Mouse (Mus musculus) CH12.LX (cell line): ENCODE results near the gene Acot12. TPM values are rescaled to one million over a fixed set of nuclear protein-coding genes. Genes with fewer than 3 reads are reported as not detected.

Experiments
- DNase-seq: peaks from one replicate; pipeline ENCODE4 v3.0.0-alpha.2; 2013; ENCODE audit errors: extremely low read depth
- H3K27ac ChIP-seq: 2 replicates; pipeline ENCODE4 v1.5.1; 2012; ENCODE audit warnings: low read depth, mild to moderate bottlenecking, control low read depth, moderate library complexity; ENCODE audit not compliant: insufficient read depth
- H3K27me3 ChIP-seq: replicated peaks from 2 replicates; pipeline ENCODE3; 2012; ENCODE audit warnings: inconsistent platforms
- H3K36me3 ChIP-seq, 2 experiments: replicated peaks in 1 of 2; 2 replicates each; pipeline versions ENCODE3 to v1.6.1; 2012; ENCODE audit warnings: inconsistent platforms in 1 of 2, low read length in 1 of 2, mild to moderate bottlenecking in 1 of 2, mixed read lengths in 1 of 2, moderate library complexity in 1 of 2; ENCODE audit not compliant: control insufficient read depth in 1 of 2, insufficient read depth in 1 of 2
- H3K4me1 ChIP-seq, 2 experiments: 2 replicates each; pipeline ENCODE4 v1.6.1; 2012; ENCODE audit warnings: inconsistent platforms in 1 of 2, moderate library complexity in 1 of 2; ENCODE audit not compliant: insufficient read depth in 2 of 2, control insufficient read depth in 1 of 2
- H3K4me2 ChIP-seq: 2 replicates; pipeline ENCODE4 v1.6.1; 2012; ENCODE audit warnings: low read depth, mild to moderate bottlenecking, control low read depth; ENCODE audit not compliant: poor library complexity, insufficient read depth, severe bottlenecking
- H3K4me3 ChIP-seq, 3 experiments: fragments of 150-350 bp in 1 of 3; sonication (generic) in 1 of 3; replicated peaks in 1 of 3; 2 replicates each; pipeline versions ENCODE3 to v1.5.1; 2011 to 2012; ENCODE audit warnings: low read depth in 2 of 3, low read length in 2 of 3, mild to moderate bottlenecking in 2 of 3, moderate library complexity in 2 of 3, control low read depth in 1 of 3, improper control_type of control experiment in 1 of 3, inconsistent platforms in 1 of 3, mixed read lengths in 1 of 3; ENCODE audit not compliant: poor library complexity in 1 of 3
- H3K79me2 ChIP-seq: replicated peaks from 2 replicates; pipeline ENCODE4 v1.6.1; 2012; ENCODE audit warnings: mild to moderate bottlenecking, moderate library complexity; ENCODE audit not compliant: control insufficient read depth, poor library complexity, insufficient read depth, severe bottlenecking; ENCODE audit errors: extremely low read depth
- H3K9ac ChIP-seq: 2 replicates; pipeline ENCODE4 v1.6.1; 2012; ENCODE audit warnings: low read depth, mild to moderate bottlenecking, control low read depth, moderate library complexity; ENCODE audit not compliant: insufficient read depth
- H3K9me3 ChIP-seq: replicated peaks from 2 replicates; pipeline ENCODE3; 2012; ENCODE audit warnings: low read length, inconsistent platforms, mixed read lengths
- BHLHE40 ChIP-seq: IDR thresholded peaks from 2 replicates; pipeline ENCODE4 v1.6.1; 2011; ENCODE audit warnings: mild to moderate bottlenecking, low read depth, low read length, improper control_type of control experiment
- CTCF ChIP-seq, 2 experiments: IDR thresholded peaks in 1 of 2; conservative IDR thresholded peaks in 1 of 2; 2 replicates each; pipeline ENCODE4 v1.5.1; 2011 to 2012; ENCODE audit warnings: low read depth in 2 of 2, low read length in 2 of 2, improper control_type of control experiment in 1 of 2, inconsistent platforms in 1 of 2, mild to moderate bottlenecking in 1 of 2, moderate library complexity in 1 of 2
- ELF1 ChIP-seq: IDR thresholded peaks from 2 replicates; pipeline ENCODE4 v1.6.1; 2014; ENCODE audit warnings: low read depth, mild to moderate bottlenecking, inconsistent platforms, low read length, improper control_type of control experiment
- EP300 ChIP-seq: IDR thresholded peaks from 2 replicates; pipeline ENCODE4 v1.6.1; 2011; ENCODE audit warnings: low read length, improper control_type of control experiment
- JUN ChIP-seq: IDR thresholded peaks from 2 replicates; pipeline ENCODE4 v1.6.1; 2011; ENCODE audit warnings: low read depth, mild to moderate bottlenecking, low read length, improper control_type of control experiment, moderate library complexity; ENCODE audit not compliant: insufficient read depth
- MAX ChIP-seq: IDR thresholded peaks from 2 replicates; pipeline ENCODE4 v1.6.1; 2011; ENCODE audit warnings: low read length, improper control_type of control experiment
- MYC ChIP-seq: IDR thresholded peaks from 2 replicates; pipeline ENCODE4 v1.6.1; 2011; ENCODE audit warnings: low read depth, mild to moderate bottlenecking, improper control_type of control experiment, low read length
- NRF1 ChIP-seq: IDR thresholded peaks from 2 replicates; pipeline ENCODE4 v1.6.1; 2014; ENCODE audit warnings: low read depth, mild to moderate bottlenecking, inconsistent platforms, low read length, improper control_type of control experiment, moderate library complexity
- PAX5 ChIP-seq: IDR thresholded peaks from 2 replicates; pipeline ENCODE4 v1.6.1; 2012; ENCODE audit warnings: low read length, inconsistent platforms, mixed read lengths
- POLR2A ChIP-seq: IDR thresholded peaks from 2 replicates; pipeline ENCODE4 v1.6.1; 2011; ENCODE audit warnings: low read depth, mild to moderate bottlenecking, improper control_type of control experiment, low read length
- RAD21 ChIP-seq: IDR thresholded peaks from 2 replicates; pipeline ENCODE4 v1.6.1; 2011; ENCODE audit warnings: low read depth, mild to moderate bottlenecking, low read length, improper control_type of control experiment, moderate library complexity
- SIN3A ChIP-seq: IDR thresholded peaks from 2 replicates; pipeline ENCODE4 v1.6.1; 2012; ENCODE audit warnings: low read length, improper control_type of control experiment, inconsistent platforms
- SMC3 ChIP-seq: IDR thresholded peaks from 2 replicates; pipeline ENCODE4 v1.6.1; 2011; ENCODE audit warnings: low read depth, low read length, improper control_type of control experiment
- TBP ChIP-seq: conservative IDR thresholded peaks from 2 replicates; pipeline ENCODE4 v1.6.1; 2011; ENCODE audit warnings: low read depth, low read length, improper control_type of control experiment
- TCF12 ChIP-seq: IDR thresholded peaks from 2 replicates; pipeline ENCODE4 v1.6.1; 2014; ENCODE audit warnings: low read depth, mild to moderate bottlenecking, inconsistent platforms, low read length, improper control_type of control experiment
- ZC3H11A ChIP-seq: IDR thresholded peaks from 2 replicates; pipeline ENCODE4 v1.6.1; 2012; ENCODE audit warnings: low read depth, mild to moderate bottlenecking, inconsistent platforms, low read length, improper control_type of control experiment
- ZMIZ1 ChIP-seq: IDR thresholded peaks from 2 replicates; pipeline ENCODE4 v1.6.1; 2012; ENCODE audit warnings: low read depth, mild to moderate bottlenecking, inconsistent platforms, low read length, improper control_type of control experiment
- ZNF384 ChIP-seq: IDR thresholded peaks from 2 replicates; pipeline ENCODE4 v1.6.1; 2012; ENCODE audit warnings: low read depth, low read length, improper control_type of control experiment, inconsistent platforms
- dilution Hi-C: fragments of 300-500 bp; cut with MboI; formaldehyde crosslinking; loops from 2 replicates; pipeline ENCODE4 v1.14.3; 2020; ENCODE audit warnings: low sequenced_read_pairs; ENCODE audit not compliant: extremely low pct_unique_long_range_greater_than_20kb, extremely low pct_ligation_motif_present
- in situ Hi-C: fragments of 300-500 bp; cut with MboI; formaldehyde crosslinking; loops from 3 replicates; pipeline ENCODE4 v1.14.3; 2019; ENCODE audit warnings: low sequenced_read_pairs, low pct_ligation_motif_present, low pct_unique_long_range_greater_than_20kb, mixed read lengths
- polyA plus RNA-seq: library from polyadenylated mRNA; unstranded; fragments of >175 nt; gene quantifications from 2 replicates; pipeline ENCODE4 v1.2.1, GENCODE M21; 2012; ENCODE audit warnings: low read depth; ENCODE audit not compliant: insufficient read length
- total RNA-seq, 2 experiments: library from RNA; depleted of rRNA; stranded (reverse); fragments of 300-350 nt in 1 of 2; fragments of >200 nt in 1 of 2; gene quantifications; 2 replicates each; pipeline ENCODE4 v1.2.3; 2012 to 2014

The Acot12 gene
- total and polyA plus RNA-seq, 3 experiments, result 0.55 to 1.6 (median 0.96) TPM

DNA sequence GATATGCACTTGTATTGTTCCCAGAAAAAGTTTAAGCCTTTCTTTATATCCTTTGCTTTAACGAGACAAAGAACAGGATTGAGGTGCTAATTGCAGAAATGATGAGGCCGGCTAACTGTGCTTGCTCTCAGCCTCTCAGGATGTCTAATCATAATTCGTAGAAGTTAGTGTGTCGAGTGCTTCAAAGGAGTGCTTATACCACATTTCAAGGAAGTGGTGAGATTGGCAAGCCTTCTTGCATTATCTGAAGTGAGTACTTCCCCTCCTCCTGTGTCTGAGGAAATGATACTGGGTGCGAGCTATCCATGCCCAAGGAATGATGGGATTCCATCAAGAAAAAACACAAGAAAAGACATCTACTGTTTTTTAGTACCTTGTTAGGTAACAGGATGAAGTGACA lies 73.4 kb downstream of the Acot12 start:
- no peaks in the 10 kb centered on the region for H3K27me3 ChIP-seq
- H3K4me3 ChIP-seq, result no peak overlapping the region
- H3K36me3 ChIP-seq, result peaks cover 0 to 3% of the 10 kb centered on the region in 2 experiments
- DNase-seq, result no peak
- in situ Hi-C loops, result no loop called here
- no peaks in the 10 kb centered on the region for H3K4me1 ChIP-seq
- no peak overlapping the region for H3K4me2 ChIP-seq
- TF ChIP-seq EP300 (no peak), MAX (no peak), TCF12 (no peak), RAD21 (no peak), CTCF (conservative IDR thresholded peaks at IDR 0.05 in 1 of 2, IDR thresholded peaks at IDR 0.05 in 1 of 2; ENCODE audit: low read depth in 2 of 2, low read length in 2 of 2) (no peak), POLR2A (no peak)
- H3K79me2 ChIP-seq, result no peaks in the 10 kb centered on the region
- H3K9ac ChIP-seq, result no peak overlapping the region
- dilution Hi-C loops, result no loop called here
- H3K9me3 ChIP-seq, result peaks cover 11% of the 10 kb centered on the region
- no peak overlapping the region for H3K27ac ChIP-seq

DNA sequence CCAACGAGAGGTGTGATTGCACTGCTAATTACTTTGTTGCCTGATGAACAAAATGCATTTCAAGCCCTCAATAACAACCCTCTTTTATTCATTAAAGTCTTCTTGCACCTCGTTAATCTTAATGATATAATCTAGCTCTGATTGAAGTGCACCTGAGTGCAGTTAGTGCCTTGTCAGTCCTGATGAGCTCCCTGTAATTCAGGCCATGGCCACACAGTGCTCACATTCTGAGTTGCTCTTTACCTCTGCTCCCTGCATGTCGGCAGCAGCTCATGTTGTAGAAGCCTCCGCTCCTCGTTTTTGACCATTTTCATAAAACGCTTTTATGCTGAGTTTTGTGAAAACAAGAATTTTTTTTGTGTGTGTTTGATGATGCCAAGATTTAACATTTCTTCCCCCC lies 82.4 kb downstream of the Acot12 start:
- dilution Hi-C loops, result no loop called here
- H3K4me3 ChIP-seq, result no peak overlapping the region
- in situ Hi-C loops, result no loop called here
- H3K36me3 ChIP-seq, result no peaks in the 10 kb centered on the region
- peaks cover 2 to 10% of the 10 kb centered on the region in 2 experiments; a peak in 2 of 4 replicates for H3K4me1 ChIP-seq
- H3K9me3 ChIP-seq, result peaks cover 2% of the 10 kb centered on the region
- no peak for DNase-seq
- no peak overlapping the region for H3K27ac ChIP-seq
- H3K27me3 ChIP-seq, result no peaks in the 10 kb centered on the region
- no peaks in the 10 kb centered on the region for H3K79me2 ChIP-seq
- no peak overlapping the region for H3K4me2 ChIP-seq
- TF ChIP-seq ZMIZ1, result no peak
- no peak for TF ChIP-seq ZNF384
- no peak for TF ChIP-seq RAD21
- no peak for TF ChIP-seq SIN3A
- no peak for TF ChIP-seq NRF1
- TF ChIP-seq PAX5, result no peak
- no peak for TF ChIP-seq SMC3
- TF ChIP-seq JUN, result no peak
- no peak for TF ChIP-seq TBP
- TF ChIP-seq BHLHE40, result no peak
- no peak for TF ChIP-seq ELF1
- TF ChIP-seq ZC3H11A, result no peak
- no peak for TF ChIP-seq MYC
- TF ChIP-seq, all 38 proteins: peak for 0
- no peak overlapping the region for H3K9ac ChIP-seq
